Mouse (Mus musculus) CH12F3 (cell line): ENCODE results near the gene Vax1.

Source experiments
- in situ Hi-C: fragments of 300-500 bp; cut with MboI; formaldehyde crosslinking; loops from 2 replicates; pipeline ENCODE4 v1.14.3; 2020; ENCODE audit warnings: low sequenced_read_pairs

Vax1 gene

DNA sequence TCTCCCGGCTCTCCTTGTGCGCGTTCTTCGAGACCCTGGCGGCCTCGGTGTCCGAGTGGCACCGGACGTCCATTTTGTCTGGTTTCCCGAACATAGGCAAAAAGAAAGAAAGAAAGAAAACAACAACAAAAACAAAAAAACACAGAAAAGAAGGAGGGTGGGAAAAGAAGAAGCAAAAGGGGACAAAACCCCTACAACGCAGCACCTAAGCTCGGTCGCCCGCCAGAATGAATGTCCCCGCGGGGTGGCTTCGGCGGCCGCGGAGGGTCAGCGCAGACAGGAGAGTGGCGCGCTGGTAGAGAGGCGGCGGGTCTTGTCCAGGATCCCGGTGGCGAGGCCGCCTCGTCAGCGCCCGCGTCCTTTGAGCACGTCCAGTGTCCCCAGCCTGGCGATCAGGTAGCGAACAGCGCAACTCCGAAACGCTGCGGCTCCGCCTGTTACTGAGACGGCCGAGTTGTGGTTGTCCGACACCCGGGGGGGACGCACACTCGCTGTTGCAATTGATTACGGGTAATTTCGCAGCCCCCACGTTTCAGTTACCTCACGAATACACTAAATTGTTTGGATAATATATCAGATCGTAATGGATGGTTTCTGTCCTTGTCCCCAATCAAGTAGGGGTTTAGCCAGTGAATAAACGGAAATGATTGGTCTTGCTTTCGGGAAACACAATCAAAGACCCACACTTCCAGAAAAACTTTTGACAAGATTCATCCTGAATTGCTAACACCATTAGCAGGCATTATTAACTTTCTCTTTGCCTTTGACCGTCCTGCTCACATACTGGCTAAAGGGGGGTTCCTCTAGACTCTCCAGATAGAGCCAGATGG, at the start of gene Vax1:
Gene Vax1 (minus strand): TSS at position 121 of the 830 bp plus-strand sequence.
- in situ Hi-C loops = no loop called here

- in situ Hi-C loops = no loop called here
Observed at GRCm38 (mm10) chr19:59218991-59219390, 49.1 kb upstream of the Vax1 start, which contains the start of gene Kcnk18. Kcnk18 (plus strand) TSS chr19:59219214.

GRCm38 (mm10) chr19:59216891-59217290, 47.0 kb upstream of the Vax1 start:
- in situ Hi-C loops = no loop called here

GRCm38 (mm10) chr19:59208986-59209385, 39.1 kb upstream of the Vax1 start:
- in situ Hi-C loops = loop anchor here (10.0 kb wide), 1 partner anchor 394 kb away; no protein-coding TSS in a partner anchor

DNA sequence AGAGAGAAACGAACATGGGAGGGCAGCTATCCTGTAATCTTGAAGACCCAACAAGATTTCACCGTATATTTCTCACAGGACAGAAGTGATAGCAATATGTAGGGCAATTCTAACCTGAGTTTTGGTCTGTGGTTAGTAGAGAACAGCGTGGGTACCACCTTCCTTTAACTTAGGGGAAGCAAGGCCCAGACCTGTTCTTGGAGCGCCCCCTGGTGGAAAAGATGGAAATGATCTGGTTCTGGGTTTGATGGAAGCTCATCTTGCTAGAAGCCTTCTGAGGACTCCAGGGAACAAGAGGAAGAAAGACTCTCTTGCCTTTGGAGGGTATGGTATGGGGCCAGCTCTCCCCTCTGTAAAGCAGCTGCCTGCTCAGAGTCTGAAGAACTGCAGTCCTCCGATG, 38.6 kb upstream of the Vax1 start:
- in situ Hi-C loops = loop anchor here (10.0 kb wide), 1 partner anchor 394 kb away; no protein-coding TSS in a partner anchor

GRCm38 (mm10) chr19:59198161-59198560, 28.3 kb upstream of the Vax1 start:
- in situ Hi-C loops = loop anchor here (5.0 kb wide), 1 partner anchor 286 kb away; no protein-coding TSS in a partner anchor

- in situ Hi-C loops = loop anchor here (5.0 kb wide), 1 partner anchor 284 kb away; no protein-coding TSS in a partner anchor
Observed at GRCm38 (mm10) chr19:59196111-59196666, 26.3 kb upstream of the Vax1 start.

GRCm38 (mm10) chr19:59195181-59195770, 25.4 kb upstream of the Vax1 start:
- in situ Hi-C loops = loop anchor here (5.0 kb wide), 1 partner anchor 283 kb away; no protein-coding TSS in a partner anchor

DNA sequence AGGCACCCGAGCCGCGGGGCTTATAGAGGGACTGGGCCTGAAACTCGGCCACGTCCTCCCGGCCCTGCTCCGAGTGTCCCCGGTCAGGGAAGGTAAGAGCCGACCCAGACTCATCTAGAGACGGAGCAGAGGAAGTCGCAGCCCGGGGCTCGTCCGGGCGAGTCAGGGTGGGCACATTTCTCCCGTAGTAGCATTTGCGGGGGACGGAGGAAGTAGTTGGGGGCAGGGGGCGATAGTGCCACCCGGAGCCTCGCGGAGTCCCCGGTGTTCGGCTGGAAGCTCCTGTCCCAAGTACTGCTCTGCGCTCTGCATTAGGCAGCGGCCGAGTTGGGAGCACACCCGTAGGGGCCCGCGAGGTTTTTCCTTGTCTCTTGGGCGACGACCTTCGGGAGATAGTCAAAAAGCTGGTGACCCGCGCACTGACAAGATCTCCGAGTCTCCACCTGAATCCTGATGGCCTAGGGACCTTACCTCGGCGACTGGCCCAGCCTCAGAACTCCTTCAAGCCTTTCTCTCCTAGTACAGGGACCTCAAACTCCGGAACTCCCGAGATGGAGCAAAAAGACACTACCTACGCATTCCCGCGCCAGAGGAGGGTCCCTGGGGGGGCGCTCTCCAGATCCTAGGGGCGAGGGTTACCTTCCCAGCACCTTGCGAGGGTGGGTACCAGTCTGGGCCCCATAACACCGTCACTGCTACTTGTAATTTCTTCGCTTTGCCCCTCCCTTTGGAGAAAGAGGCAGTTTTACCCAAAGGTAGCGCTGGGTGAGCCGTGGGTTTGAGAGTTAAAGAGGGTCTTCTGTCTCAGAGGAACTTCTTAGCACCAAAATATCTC, 24.3 kb upstream of the Vax1 start:
- in situ Hi-C loops = no loop called here

DNA sequence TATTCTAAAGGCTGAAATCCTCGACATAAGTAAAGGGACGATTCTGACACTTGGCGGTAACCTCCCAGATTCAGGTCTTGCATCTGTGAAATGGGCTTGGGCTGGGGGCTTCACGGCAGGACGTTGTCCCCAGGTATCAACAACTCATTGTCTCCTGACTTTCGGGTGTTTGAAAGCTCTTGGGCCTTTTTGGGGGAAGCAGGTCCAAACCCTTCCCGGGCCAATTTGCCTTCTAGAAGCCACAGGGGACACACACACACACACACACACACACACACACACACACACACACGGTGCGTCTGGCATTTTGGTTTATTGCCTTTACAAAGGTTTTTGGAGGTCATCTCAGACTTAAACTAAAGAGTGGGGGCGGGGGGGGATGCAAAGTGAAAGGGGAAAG, 23.6 kb upstream of the Vax1 start:
- in situ Hi-C loops = no loop called here

GRCm38 (mm10) chr19:59192491-59192890, 22.6 kb upstream of the Vax1 start:
- in situ Hi-C loops = no loop called here

DNA sequence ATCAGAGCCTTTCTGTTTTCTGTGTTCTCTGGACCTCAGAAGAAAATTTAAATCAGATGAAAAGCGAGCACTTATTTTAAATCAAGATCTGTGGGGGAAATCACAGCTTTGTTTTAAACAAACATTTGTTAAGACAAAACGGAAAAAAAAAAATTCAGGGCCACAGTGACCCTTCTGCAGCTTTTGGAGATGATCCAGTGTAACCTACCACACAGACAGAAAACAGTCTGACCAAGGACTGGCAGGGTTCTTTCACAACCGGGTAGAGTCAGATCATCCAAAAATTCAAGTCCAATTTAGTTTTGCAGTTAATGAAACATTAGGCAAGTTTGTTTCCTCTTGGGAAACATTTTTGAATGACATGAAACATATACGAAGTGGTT, 21.3 kb upstream of the Vax1 start:
- in situ Hi-C loops = no loop called here

DNA sequence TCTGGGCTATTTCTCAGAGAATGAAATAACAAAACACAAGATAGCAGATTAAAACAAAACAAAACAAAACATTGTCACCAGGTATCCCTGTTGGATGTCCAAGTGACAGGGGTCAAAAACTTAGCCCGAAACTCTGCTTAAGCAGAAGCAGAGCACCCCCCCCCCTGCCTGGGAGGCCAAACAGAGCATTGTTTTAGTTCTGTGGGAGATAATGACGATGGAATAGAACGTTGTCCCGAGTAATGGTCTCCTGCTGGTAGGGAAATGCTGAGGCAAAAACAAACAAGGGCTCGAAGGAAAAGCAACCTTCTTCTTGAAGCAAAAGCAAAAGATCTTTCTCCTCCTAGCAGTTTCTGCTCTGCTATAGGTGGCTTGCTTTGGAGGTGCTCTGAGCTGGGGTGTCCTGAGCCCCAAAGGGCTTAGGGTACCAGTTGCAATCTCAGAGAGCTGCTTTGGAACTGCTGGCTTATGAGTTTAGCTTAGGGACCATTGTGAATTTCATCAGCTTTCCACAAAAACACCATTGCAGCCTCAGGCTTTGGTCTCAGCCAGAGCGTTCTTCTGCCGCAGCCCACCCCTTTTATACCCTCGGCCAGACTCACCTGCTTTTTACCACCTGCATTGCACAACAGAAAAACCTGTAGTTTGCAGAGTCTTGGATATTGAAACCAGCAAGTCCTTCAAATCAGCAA, 20.7 kb upstream of the Vax1 start:
- in situ Hi-C loops = no loop called here

GRCm38 (mm10) chr19:59188981-59189380, 19.1 kb upstream of the Vax1 start:
- in situ Hi-C loops = no loop called here

DNA sequence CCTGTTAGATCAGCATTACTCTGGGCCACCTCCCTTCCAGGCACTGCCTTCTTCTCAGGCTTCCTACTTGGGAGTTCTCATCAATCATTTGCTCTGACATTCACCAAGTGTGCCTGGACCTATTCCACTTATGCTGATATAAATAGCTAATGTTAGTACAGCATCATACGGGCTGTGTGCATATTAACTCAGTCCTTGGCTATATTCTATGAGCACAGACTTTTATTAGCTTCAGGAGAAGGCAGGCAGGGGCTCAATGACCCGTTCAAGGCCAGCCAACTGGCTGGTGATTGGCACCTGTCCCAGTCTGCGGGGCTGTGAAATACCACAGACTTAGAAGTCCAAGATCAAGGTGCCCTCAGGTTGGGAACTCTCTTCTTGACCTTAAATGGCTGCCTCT, 14.1 kb upstream of the Vax1 start:
- in situ Hi-C loops = no loop called here

- in situ Hi-C loops = no loop called here
Observed at GRCm38 (mm10) chr19:59173341-59174015, 3.6 kb upstream of the Vax1 start.

DNA sequence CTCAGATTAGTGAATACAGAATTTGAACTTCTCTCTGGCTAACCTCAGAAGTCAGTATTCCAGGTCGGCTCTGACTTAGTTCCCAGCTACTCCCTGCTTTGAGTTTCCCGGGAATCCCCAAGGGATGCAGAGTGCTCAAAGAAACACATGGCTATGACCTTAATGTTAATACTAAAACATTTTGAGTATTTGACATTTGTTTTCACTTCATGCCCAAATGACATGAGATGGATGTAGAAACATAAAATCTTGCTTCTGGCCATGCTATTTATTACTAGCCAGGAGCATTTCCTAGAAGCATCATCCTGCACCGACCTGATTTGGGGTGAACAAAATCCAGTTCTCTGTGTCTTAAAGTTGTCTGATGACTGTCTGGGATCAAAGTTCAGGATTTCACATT, 2.9 kb upstream of the Vax1 start:
- in situ Hi-C loops = no loop called here

DNA sequence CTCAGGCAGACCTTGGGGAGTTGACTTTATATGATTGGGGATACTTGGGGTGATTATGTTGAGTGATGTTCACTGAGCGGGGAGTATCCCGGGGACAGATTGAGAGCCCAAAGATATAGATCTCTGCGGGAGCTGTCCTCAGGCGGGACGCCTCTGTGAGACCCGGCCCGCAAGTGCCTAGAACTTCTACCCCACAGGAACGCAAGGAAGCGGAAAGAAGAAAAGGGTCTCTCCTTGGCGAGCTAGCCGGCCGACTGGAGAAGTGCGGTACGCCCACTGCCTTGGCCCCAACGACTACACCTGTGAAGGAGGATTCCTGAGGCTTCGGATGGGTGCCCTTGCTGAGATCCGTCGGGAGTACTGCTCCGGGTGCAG, 2.0 kb upstream of the Vax1 start:
- in situ Hi-C loops = no loop called here

DNA sequence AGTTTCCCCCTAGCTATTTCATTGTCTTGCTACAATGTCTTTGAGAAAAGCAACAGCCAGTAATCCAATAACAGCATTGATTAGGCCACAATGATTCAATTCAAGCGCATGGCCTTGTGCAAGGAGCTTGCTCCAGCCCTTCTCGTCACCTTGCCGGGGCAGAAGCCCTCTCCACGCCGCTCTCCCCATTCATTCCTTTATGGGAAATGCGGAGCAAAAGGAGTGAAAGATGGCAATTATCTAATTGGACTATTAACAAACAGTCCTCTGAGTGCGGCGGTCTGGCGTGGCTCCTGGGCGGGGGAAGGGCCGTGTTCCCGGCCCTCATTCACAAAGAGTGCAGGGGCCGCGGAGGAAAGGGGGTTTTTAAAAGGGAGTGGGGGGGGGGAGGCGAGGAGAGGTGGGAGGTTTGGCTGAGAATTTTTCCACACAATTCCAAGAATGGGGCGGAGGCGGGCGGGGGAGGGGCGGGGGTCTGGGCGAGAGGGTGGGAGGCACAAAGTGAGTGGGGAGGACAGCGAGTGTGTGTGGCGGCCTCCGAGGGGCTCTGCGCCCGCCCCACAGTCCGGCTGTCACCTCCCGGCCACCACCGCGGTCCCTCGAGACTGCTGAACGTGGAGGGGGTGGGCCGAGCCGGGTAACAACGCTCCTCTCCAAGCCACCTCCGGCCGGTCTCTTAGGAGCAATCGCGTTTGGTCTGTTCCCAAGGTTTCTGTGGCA, 1.5 kb upstream of the Vax1 start:
- in situ Hi-C loops = no loop called here
